Mouse (Mus musculus) brain, embryonic 14.5 days (tissue): ENCODE data around the gene Prdx2.

Source experiments
- CTCF ChIP-seq: fragments of 200-500 bp; IDR thresholded peaks from 2 replicates; pipeline ENCODE4 v1.5.1; 2012; ENCODE audit warnings: inconsistent platforms, mild to moderate bottlenecking, moderate library complexity, borderline replicate concordance; ENCODE audit not compliant: insufficient read depth, insufficient read length; ENCODE audit errors: extremely low read depth
- POLR2A ChIP-seq: fragments of 200-500 bp; IDR thresholded peaks from 2 replicates; pipeline ENCODE4 v1.6.1; 2012; ENCODE audit warnings: mild to moderate bottlenecking, inconsistent platforms, borderline replicate concordance; ENCODE audit not compliant: poor library complexity, insufficient read depth, insufficient read length, severe bottlenecking; ENCODE audit errors: extremely low read depth

- no peak for TF ChIP-seq POLR2A
- no peak for TF ChIP-seq CTCF
These were observed 38.8 kb upstream of the Prdx2 start for GRCm38 (mm10) chr8:84930582-84930981.
